In the genomic region with DNA sequence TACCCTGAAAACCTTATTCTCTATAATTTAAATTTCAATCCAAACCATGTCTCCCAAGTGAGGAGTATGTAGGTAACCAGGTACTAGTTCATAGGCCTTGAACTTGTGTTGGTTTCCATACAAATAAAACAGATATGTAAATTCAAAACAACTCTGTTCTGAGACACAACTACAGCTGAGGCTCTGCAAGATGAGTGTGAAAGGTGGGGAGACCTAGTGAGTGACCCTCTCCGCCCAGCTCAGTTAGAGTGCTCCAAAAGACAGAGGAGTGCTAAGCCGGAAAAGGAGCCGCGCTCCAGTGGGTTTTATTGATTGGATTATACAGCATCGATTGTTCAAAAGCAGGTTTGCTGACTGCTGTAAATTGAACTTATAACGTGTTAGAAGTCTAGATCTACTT, we compare ENCODE assay signal across 26 mouse cellular contexts. TPM values are rescaled to one million over a fixed set of nuclear protein-coding genes. Genes with fewer than 3 reads are reported as not detected.
DNase-seq lines count a peak whose midpoint lies in the region; ATAC-seq and TF ChIP-seq lines count a peak whose summit lies in the region.
"Had no signal": no experiment of that assay in that cellular context is flagged by ENCODE, and none has a peak within 500 bp of the region (broad histone marks: within the 10 kb centered on the region; RNA-seq: fewer than 3 reads in every experiment).

No protein-coding gene starts in this region.

- no peak overlapping the region for H3K4me3 ChIP-seq in heart, embryonic 11.5 days (ENCODE audit: low read depth, low read length)
- H3K4me3 ChIP-seq in kidney, embryonic 15.5 days (replicated peaks) = no peak overlapping the region
- H3K4me3 ChIP-seq in left cerebral cortex, adult 2 months = no peak overlapping the region
- H3K4me3 ChIP-seq: embryonic facial prominence, embryonic 10.5 days; embryonic facial prominence, embryonic 12.5 days; forebrain, embryonic 13.5 days had no signal

- intact Hi-C loops in left cerebral cortex, adult 2 months (cut with DNase I) = no loop called here

- TF ChIP-seq CTCF in left cerebral cortex, adult 2 months (IDR thresholded peaks at IDR 0.05) = no peak

- peaks cover 12% of the 10 kb centered on the region; the same call in 1 of the 2 replicates for H3K36me3 ChIP-seq in heart, embryonic 11.5 days (ENCODE audit: control insufficient read depth, insufficient read depth, low read length)
- peaks cover 30% of the 10 kb centered on the region for H3K36me3 ChIP-seq in kidney, embryonic 15.5 days

- no peaks in the 10 kb centered on the region for H3K27me3 ChIP-seq in heart, embryonic 11.5 days (ENCODE audit: control insufficient read depth, insufficient read depth, low read length)
- H3K27me3 ChIP-seq in kidney, embryonic 15.5 days = no peaks in the 10 kb centered on the region
- H3K27me3 ChIP-seq: CH12.LX; embryonic facial prominence, embryonic 12.5 days; forebrain, embryonic 13.5 days; Patski had no signal

- ATAC-seq in heart, embryonic 11.5 days (replicated peaks; ENCODE audit: insufficient number of reproducible peaks, low FRiP score, low TSS enrichment) = no peak
- 0 out of 2 replicates have a peak, but pooled peaks have one; percentile 43 for ATAC-seq in kidney, embryonic 15.5 days (replicated peaks; ENCODE audit: low FRiP score)
- ATAC-seq: activated CD4-positive, CD25-positive, alpha-beta regulatory T cell, adult 4 months; CD4-positive, CD25-positive, alpha-beta regulatory T cell, adult 4 months; forebrain, embryonic 13.5 days; Patski had no signal

- no peak overlapping the region for H3K27ac ChIP-seq in heart, embryonic 11.5 days (ENCODE audit: low read depth, low read length)
- no peak overlapping the region for H3K27ac ChIP-seq in kidney, embryonic 15.5 days
- peak overlapping the region; percentile 77 for H3K27ac ChIP-seq in left cerebral cortex, adult 2 months
- H3K27ac ChIP-seq: embryonic facial prominence, embryonic 10.5 days; embryonic facial prominence, embryonic 12.5 days; forebrain, embryonic 13.5 days had no signal

- H3K4me2 ChIP-seq in heart, embryonic 11.5 days = no peak overlapping the region
- no peak overlapping the region for H3K4me2 ChIP-seq in kidney, embryonic 15.5 days
- H3K4me2 ChIP-seq: embryonic facial prominence, embryonic 12.5 days; forebrain, embryonic 13.5 days had no signal

- DNase-seq in heart, adult 11 months = peak; percentile 64
- DNase-seq in kidney, postnatal 25 days = no peak
- no peak for DNase-seq in left cerebral cortex, adult 2 months (ENCODE audit: extremely low spot score in 1 of 2, low spot score in 2 of 2)
- no peak for DNase-seq in left cerebral cortex, adult 11 months (ENCODE audit: low spot score)
- no peak for DNase-seq in spleen, postnatal 10 days (ENCODE audit: low spot score in 2 of 2)
- DNase-seq: adrenal gland, adult 8-10 months; adrenal gland, postnatal 14 days; adrenal gland, postnatal 36 days; B cell, adult 2 months; cerebellum, adult 11-12 months; cerebellum, adult 2 months; cerebellum, adult 9-10 months; cerebellum, postnatal 10 days; cerebellum, postnatal 25 days had no signal

- no peaks in the 10 kb centered on the region for H3K9me3 ChIP-seq in heart, embryonic 11.5 days (replicated peaks; ENCODE audit: control insufficient read depth, low read length)
- no peaks in the 10 kb centered on the region for H3K9me3 ChIP-seq in kidney, embryonic 15.5 days (replicated peaks)
- H3K9me3 ChIP-seq: embryonic facial prominence, embryonic 10.5 days; embryonic facial prominence, embryonic 12.5 days; forebrain, embryonic 13.5 days; G1E had no signal

- WGBS in heart, embryonic 11.5 days (ENCODE audit: insufficient replicate concordance) = 92% methylated on average over 6 of the region's 6 CpGs
- WGBS in kidney, embryonic 15.5 days = 58% methylated on average over 6 of the region's 6 CpGs

- H3K4me1 ChIP-seq in heart, embryonic 11.5 days (ENCODE audit: control insufficient read depth, insufficient read depth, low read length) = peaks cover 18% of the 10 kb centered on the region
- H3K4me1 ChIP-seq in kidney, embryonic 15.5 days = peaks cover 2% of the 10 kb centered on the region; the same call in 1 of the 2 replicates

- no peak overlapping the region for H3K9ac ChIP-seq in heart, embryonic 11.5 days (ENCODE audit: low read depth, low read length)
- no peak overlapping the region for H3K9ac ChIP-seq in kidney, embryonic 15.5 days
- H3K9ac ChIP-seq: embryonic facial prominence, embryonic 12.5 days; forebrain, embryonic 13.5 days had no signal

RNA-seq across cellular contexts. Expression of a gene that starts 17.5 kb away (rescaled TPM):
- 0.20 and 0.72 TPM in 2 replicates for polyA plus RNA-seq in heart, embryonic 11.5 days (2014; fragmentation: Nextera tagmentation; extraction: Ambion mirVana)
- polyA plus RNA-seq in kidney, embryonic 15.5 days (2015; fragmentation: Nextera tagmentation; extraction: Ambion mirVana) = 4.0 and 4.6 TPM in 2 replicates
- under 1 TPM in 1 of 2 experiments, not detected in 1; 0.54 TPM for total RNA-seq in left cerebral cortex, adult 2 months (2021)
- total RNA-seq: CH12.LX, G1E had no signal
- polyA plus RNA-seq: activated CD4-positive, CD25-positive, alpha-beta regulatory T cell, adult 4 months; cortical plate, adult 2 months; embryonic facial prominence, embryonic 14.5 days; G1E had no signal

RNA-seq across cellular contexts. Expression of a gene that starts 22.7 kb away (rescaled TPM):
- polyA plus RNA-seq in heart, embryonic 11.5 days (2014; fragmentation: Nextera tagmentation; extraction: Ambion mirVana) = 34.4 and 36.3 TPM in 2 replicates
- polyA plus RNA-seq in kidney, embryonic 15.5 days (2015; fragmentation: Nextera tagmentation; extraction: Ambion mirVana) = 22.3 and 23.6 TPM in 2 replicates
- 10 to 100 TPM in 1 of 2 experiments, 1 to 10 TPM in 1; 7.3 to 10.5 TPM for total RNA-seq in left cerebral cortex, adult 2 months (2021)

RNA-seq across cellular contexts. Expression of a gene that starts 22.8 kb away (rescaled TPM):
- 27.2 and 30.1 TPM in 2 replicates for polyA plus RNA-seq in heart, embryonic 11.5 days (2014; fragmentation: Nextera tagmentation; extraction: Ambion mirVana)
- polyA plus RNA-seq in kidney, embryonic 15.5 days (2015; fragmentation: Nextera tagmentation; extraction: Ambion mirVana) = 27.6 and 27.9 TPM in 2 replicates
- 10 to 100 TPM; 13.7 to 15.4 TPM for total RNA-seq in left cerebral cortex, adult 2 months (2021)
